Mouse (Mus musculus): ENCODE measurements at regions not wholly inside any gene's neighbourhood (a gene's known extent, or its start where the extent isn't known, plus 50 kb on each side); places are given as distances from the start of the nearest gene placed in this dataset.

DNA sequence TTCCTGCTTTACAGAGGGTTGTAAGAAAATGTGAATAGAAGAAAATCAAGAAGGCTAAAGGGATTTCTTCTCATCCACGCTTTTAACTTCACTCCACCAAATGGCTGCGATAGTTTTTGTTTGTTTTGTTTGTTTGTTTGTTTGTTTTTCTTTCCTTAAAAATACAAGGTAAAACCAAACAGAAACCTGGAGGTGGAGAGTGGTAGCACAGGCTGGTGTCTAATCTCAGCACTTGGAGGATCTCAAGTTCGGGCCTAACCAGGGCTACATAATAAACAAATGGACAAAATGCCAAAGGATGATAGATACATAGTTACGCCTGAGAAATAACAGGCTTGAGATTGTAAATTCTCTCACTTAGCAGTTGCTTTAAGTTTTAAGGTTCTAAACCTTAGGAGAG, 50.8 kb upstream of the Mboat1 start:
- ChIA-PET CTCF (interaction anchor here (0.6 to 2.0 kb wide), 14 partner anchors 9 to 228 kb away, joined by 3 to 12 read pairs (median 4); no protein-coding TSS in a partner anchor), POLR2A (interaction anchor here in 2 of 4 experiments (0.8 to 1.8 kb wide), 4 partner anchors 15 to 162 kb away, joined by 3 to 5 read pairs (median 3); partner anchors contain the start of gene E2f3 (in 1 of the 2))

DNA sequence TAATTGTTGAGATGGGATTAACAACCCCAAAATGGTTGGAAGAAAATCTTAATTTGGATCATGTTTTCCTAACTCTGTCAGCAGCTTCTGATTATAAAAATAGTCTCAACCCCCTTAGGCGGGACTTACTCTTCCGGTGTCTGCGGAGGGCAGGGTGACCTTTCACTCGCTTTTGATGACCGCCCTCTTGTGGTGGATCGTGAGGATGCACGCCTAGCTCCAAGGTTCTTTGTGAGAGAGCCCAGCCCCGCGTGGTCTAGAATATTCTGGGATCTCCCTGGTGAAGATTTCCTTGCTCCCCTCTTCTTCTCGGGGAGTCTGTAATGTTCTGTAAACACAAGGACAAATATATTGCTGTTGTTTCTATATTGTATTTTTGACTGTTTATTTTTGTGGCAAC, 51.3 kb upstream of the Mboat1 start:
- POLR2A ChIA-PET, result interaction anchor here in 3 of 4 experiments (0.8 to 1.8 kb wide), 7 partner anchors 16 to 161 kb away, joined by 3 to 5 read pairs (median 3); partner anchors contain the start of gene E2f3 (in 3 of the 3)
- CTCF ChIA-PET, result interaction anchor here (0.6 to 2.0 kb wide), 20 partner anchors 8 to 468 kb away, joined by 3 to 12 read pairs (median 4); partner anchors contain the start of gene Mboat1 (in 1 of the 4)

DNA sequence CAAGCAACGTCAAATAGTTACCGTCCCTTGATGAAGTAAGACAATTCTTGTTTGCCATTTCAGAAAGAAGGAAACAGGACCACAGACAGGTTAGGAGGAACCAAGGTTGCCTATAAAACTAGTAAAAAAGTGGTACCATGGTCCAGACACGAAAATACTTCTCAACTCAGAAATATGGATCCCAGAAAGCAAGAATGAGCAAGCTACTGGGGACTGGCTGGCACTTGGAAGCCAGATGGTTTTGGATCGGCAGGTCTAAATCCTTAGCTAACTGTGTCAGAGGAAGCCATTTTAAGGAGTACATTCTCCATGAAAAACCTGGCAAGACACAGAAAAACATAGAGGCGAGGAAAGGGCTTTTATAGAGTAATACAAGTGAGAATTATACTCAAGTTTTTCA, 51.9 kb upstream of the Mboat1 start:
- CTCF ChIA-PET, result interaction anchor here (0.5 to 2.0 kb wide), 21 partner anchors 8 to 469 kb away, joined by 3 to 12 read pairs (median 4); partner anchors contain the start of gene Mboat1 (in 1 of the 4)

DNA sequence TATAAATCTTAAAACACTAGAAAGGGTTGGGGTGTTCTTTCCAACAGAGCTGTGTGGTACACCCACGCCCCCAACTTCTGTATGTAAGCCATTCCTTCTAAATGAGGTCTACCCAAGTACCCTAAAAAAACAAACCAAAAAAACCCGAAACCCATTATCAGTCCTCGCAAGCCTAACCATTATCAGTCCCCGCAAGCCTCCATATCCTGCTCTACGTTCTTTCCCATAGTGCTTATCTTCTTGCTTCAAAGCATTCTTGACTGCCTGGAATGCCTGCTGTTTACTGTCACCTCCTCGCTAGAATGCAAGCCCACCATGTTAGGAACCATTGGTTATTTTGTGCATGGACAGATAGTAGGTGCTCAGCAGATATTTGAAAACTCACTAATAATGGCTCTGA, 52.3 kb upstream of the Mboat1 start:
- POLR2A ChIA-PET, result interaction anchor here in 2 of 4 experiments (1.1 to 1.3 kb wide), 2 partner anchors 97 to 98 kb away, joined by 3 read pairs; partner anchors contain the start of gene E2f3 (in 2 of the 2)
- CTCF ChIA-PET, result interaction anchor here (0.5 to 2.0 kb wide), 6 partner anchors 13 to 294 kb away, joined by 3 to 7 read pairs (median 4); no protein-coding TSS in a partner anchor

More for the DNA sequence above, 51.9 kb upstream of the Mboat1 start:
- POLR2A ChIA-PET, result interaction anchor here in 3 of 4 experiments (1.0 to 1.3 kb wide), 4 partner anchors 39 to 98 kb away, joined by 3 to 5 read pairs (median 3); partner anchors contain the start of gene E2f3 (in 3 of the 3)

DNA sequence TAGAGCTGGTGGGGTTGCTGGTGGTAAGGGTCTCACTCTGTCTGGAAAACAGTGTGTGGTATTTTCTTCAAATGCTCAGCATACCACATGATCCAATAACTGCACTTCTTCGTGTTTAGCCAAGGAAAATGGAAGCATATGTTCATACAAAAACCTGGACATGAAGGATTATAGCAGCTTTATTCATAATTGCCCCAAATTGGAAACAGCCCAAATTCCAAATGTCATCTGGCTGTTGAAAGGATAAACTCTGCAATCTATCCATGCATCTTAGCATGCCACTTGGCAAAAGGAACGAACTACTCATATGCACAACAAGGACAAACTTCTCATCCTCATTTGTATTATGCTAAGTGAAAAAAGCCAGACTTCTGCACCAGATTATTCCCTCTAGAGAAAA, 53.5 kb upstream of the Mboat1 start:
- POLR2A ChIA-PET, result no interaction called here
- CTCF ChIA-PET, result no interaction called here

DNA sequence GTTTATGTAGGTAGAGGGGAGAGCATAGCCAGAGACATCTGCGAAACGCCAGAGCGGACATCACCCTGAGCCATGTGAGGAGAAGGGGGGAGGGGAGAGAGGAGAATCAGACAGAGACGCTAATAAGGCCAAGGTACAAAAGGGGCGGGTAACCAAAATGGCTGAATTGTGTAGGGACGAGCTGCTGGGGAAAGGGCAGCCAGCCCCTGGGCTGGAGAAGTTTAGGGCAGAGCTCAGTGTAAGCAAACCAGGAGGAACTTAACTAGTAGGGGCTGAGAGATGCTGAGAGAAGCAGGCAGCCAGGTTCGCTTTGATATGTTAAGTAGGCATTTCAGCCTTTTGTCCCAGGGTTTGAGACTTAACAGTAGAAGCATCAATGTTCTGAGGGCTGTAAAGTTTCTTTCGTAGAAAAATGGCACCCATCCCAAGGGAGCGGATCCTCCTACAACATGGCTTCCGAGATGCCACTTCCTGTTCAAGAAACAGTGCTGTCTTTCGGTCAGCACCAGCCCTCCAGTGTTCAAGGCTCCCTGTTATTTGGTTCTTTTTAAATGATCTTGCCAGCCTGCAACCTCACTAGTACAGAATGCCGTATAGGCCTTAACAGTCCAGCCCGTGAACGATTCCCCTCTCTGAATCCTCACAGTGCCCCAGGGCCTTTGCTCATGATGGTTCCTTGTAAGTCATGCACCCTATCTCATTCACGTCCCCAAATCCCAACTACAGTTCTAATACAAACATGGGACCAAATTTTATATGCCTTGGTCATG, 55.4 kb upstream of the Mboat1 start:
- POLR2A ChIA-PET, result interaction anchor here (0.6 to 1.5 kb wide), 10 partner anchors 11 to 870 kb away, joined by 3 to 5 read pairs (median 3); no protein-coding TSS in a partner anchor

DNA sequence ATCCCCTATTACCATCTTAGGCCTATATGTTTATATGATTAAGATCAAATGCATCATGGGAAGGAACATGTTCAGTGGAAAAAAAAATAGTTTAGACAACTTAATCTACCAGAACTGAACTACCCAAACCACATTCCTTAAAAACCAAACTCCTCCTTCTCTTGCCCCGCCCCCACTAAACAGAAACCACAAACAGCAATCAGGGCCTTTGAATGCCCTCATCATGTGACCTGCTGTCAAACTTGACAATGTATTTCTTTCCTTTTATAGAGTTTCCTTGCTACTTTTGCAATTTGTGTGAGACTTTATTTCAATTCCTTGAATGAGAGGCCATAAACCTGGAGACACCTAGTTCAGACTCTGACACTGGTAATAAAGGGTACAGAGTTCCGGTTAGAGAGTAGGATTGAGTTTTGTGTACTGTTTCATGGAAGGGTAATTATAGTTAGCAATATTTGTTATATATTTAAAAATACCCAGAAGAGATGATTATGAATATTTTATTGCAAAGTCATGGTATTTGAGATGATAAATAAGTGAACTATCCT, 61.7 kb upstream of the Mboat1 start:
- CTCF ChIA-PET, result no interaction called here
- POLR2A ChIA-PET, result no interaction called here

More for the DNA sequence above, 55.4 kb upstream of the Mboat1 start:
- CTCF ChIA-PET, result interaction anchor here in 1 of 4 experiments (0.6 kb wide), 1 partner anchor 49 kb away, joined by 5 read pairs; no protein-coding TSS in a partner anchor

DNA sequence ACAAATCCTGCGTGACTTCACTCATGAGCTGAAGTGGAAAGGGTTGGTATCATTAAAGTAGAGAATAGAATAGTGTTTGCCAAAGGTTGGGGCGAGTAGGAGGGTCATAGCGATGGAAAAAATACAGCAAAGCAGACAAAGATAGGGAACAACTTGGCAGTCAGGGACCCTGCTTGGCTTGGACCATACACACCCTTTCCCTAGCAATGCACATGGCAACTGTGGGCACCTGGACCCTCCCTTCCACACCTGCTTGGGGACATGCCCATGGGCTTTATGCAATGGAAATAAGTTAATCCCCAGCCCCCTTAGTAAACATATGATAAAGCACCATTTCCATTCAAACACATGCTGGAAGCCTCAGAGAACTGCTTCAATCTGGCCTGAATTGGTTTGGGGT, 62.2 kb upstream of the Mboat1 start:
- POLR2A ChIA-PET, result no interaction called here
- CTCF ChIA-PET, result no interaction called here

DNA sequence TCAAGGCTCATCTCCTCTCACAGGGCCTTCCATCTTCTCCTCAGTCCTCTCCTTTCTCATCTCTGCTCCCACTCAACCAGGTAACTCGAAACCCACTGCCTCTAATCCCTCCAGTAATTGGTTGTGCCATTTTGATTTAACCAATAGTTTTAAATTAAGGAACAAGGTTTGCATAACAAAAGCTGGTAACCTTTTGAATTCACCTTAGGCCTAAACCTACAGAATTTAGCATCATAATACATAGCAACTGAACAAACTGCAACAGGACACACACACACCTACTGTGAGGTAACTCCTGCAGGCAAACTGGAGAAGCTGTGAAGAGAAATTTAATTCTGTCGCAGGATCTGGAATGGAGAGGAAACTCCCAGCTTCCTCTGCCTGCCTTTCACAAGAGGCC, 66.9 kb upstream of the Mboat1 start:
- CTCF ChIA-PET, result interaction anchor here in 1 of 4 experiments (0.6 kb wide), 1 partner anchor 81 kb away, joined by 3 read pairs; no protein-coding TSS in a partner anchor
- POLR2A ChIA-PET, result interaction anchor here in 3 of 4 experiments (0.6 to 2.1 kb wide), 18 partner anchors 10 to 859 kb away, joined by 3 to 12 read pairs (median 4); partner anchors contain the start of gene E2f3 (in 1 of the 3)

DNA sequence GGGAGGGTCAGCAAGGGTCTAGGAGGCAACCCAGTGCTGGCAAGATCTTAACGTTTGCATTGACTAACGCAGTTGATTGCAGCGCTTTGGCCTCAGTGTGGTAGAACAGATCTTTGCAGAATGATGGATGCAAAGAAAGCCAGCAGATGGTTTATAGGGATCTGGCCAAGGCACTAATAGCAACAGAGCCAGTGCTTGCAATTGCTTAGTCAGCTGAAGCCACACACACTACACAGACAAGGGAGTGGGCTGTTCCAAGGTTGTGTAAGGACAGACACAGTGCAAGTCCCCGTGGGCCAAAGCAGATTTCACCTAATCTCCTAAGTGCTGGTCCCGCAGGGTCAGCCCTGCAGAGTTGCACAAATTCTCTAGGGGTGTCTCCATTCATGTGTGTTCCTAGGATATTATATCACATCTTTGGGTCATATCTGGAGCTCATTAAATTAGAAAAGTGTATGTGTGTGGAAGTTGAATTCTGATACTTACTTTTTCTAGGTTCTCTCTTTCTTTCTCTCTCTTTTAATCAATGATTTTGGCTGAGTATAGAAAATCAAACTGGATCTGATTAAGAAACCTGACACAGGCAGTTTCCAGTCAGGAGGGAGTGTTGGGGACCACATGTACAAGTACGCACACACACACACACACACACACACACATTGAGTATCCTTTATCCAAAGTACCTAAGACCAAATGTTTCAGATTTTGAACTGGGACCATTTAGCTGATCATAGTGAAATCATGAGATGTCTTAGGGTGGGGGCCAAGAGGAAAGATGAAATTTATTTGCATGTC, 68.5 kb upstream of the Mboat1 start:
- POLR2A ChIA-PET, result interaction anchor here in 3 of 4 experiments (0.6 to 2.1 kb wide), 8 partner anchors 13 to 481 kb away, joined by 3 to 12 read pairs (median 4); no protein-coding TSS in a partner anchor

DNA sequence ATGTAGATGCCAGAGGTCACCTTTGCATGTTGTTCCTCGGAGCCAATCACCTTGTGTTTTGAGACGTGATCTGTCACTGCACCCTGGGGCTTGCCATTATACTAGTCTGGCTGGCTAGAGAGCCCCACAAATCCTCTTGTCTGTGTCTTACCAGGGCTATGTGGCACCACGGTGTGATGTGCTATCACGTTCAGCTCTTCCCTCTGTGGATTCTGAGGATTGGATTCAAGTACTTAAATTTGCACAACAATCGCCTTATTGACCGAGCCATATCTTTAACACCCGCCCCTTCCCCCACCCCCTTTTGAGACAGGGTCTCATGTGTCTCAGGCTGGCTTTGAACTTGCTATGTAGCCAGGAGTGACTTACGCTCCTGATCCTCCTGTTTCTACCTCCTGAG, 70.8 kb upstream of the Mboat1 start:
- POLR2A ChIA-PET, result interaction anchor here in 3 of 4 experiments (0.6 to 1.0 kb wide), 3 partner anchors 14 to 78 kb away, joined by 3 to 4 read pairs (median 3); no protein-coding TSS in a partner anchor
- CTCF ChIA-PET, result interaction anchor here in 1 of 4 experiments (1.0 kb wide), 1 partner anchor 20 kb away, joined by 3 read pairs; no protein-coding TSS in a partner anchor

More for the DNA sequence above, 68.5 kb upstream of the Mboat1 start:
- CTCF ChIA-PET, result no interaction called here

DNA sequence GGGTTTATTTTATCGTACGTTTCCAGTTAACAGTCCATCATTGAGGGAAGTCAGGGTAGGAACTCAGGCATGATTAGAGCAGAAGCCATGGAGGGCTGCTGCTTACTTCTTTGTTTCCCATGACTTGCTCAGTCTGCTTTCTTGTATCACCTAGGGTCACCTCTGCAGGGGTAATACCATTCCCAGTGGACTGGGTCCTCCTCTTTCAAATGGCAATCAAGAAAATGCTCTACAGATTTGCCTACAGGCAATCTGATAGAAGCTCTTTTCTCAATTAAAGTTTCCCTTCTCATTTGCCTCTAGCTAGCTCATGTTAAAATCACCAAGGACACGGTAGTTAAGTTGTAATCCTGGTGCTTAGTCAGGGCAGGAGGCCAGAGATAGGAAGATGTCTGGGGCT, 72.5 kb upstream of the Mboat1 start:
- CTCF ChIA-PET, result interaction anchor here in 1 of 4 experiments (0.5 kb wide), 1 partner anchor 9 kb away, joined by 5 read pairs; no protein-coding TSS in a partner anchor
- POLR2A ChIA-PET, result interaction anchor here in 1 of 4 experiments (1.0 kb wide), 1 partner anchor 11 kb away, joined by 3 read pairs; no protein-coding TSS in a partner anchor

DNA sequence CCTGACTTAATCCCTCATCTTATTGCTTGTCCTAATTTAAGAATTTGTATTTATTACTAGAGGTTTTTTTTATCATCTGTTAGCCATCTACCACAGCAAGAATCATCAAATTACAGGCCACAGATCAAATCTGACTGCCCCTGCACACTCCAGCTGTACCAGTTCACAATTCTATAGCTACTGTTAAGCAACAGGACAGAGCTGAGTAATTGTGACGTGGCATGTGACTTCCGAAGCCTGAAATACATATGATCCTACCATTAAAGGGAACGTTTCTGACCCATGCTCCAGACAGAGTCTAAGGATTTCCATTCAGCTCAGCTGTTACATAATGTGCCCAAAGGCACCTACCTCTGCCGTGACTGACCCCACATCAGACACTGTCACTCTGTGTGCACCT, 74.0 kb upstream of the Mboat1 start:
- ChIA-PET POLR2A (interaction anchor here in 1 of 4 experiments (0.7 kb wide), 1 partner anchor 116 kb away, joined by 3 read pairs; no protein-coding TSS in a partner anchor), CTCF (no interaction called here)

DNA sequence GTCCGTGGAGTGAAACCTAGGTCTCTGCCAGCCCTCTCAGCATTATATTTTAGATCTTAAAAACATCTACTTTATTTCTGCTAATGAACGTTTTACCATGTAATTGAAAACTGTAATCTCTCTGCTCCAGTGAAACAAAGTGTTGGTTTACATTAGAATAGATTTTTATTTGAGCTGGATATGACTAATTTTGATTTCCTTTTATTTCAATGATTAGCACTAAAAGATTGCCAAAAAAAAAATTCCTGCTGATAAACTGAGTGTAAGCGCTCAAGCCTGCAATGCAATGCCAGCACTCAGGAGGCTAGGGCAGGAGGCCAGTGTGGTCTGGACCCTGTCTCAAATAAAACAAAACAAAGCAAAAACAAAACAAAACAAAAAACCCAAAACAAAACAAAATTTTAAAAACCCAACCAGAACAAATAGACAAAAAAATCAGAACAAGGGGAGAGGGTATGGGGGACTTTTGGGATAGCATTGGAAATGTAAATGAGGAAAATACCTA, 69.3 kb upstream of the E2f3 start:
- POLR2A ChIA-PET, result no interaction called here
- CTCF ChIA-PET, result interaction anchor here in 1 of 4 experiments (0.7 kb wide), 1 partner anchor 8 kb away, joined by 5 read pairs; no protein-coding TSS in a partner anchor

DNA sequence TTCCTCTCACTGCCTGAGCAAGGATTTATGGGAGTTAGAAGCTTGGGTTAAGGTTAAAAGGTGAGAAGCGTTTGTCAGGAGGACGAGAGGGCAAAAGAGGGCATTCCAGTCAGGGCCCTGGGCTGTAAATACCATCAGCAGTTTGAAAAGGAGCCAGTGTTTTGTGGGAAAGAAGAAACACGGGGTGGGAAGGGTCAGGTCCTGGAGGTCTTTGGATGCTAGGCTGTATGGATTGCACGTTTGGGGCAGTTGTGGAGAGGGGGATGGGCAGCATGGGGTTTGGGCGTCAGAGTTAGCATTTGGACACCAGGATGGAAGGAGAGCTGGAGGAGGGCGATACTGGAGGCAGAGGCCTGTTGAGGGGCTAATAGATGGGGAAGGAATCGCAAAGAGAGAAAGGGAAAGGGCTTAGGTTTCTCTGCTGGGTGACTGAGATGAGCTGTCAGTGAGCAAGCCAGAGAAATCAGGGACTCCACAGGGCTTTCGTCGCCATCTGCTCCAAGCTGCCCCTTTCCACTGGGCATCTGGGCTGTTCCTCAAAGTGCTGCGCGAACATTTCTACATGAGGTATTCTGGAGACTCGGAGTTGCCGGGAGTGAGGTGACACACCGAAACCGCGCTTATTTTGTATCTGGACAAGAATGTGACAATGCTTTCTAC, 66.2 kb upstream of the E2f3 start:
- ChIA-PET CTCF (interaction anchor here in 2 of 4 experiments (0.8 to 1.1 kb wide), 2 partner anchors 27 to 44 kb away, joined by 3 to 4 read pairs; no protein-coding TSS in a partner anchor), POLR2A (interaction anchor here in 2 of 4 experiments (0.5 to 1.6 kb wide), 8 partner anchors 8 to 1483 kb away, joined by 3 to 7 read pairs (median 3); no protein-coding TSS in a partner anchor)

DNA sequence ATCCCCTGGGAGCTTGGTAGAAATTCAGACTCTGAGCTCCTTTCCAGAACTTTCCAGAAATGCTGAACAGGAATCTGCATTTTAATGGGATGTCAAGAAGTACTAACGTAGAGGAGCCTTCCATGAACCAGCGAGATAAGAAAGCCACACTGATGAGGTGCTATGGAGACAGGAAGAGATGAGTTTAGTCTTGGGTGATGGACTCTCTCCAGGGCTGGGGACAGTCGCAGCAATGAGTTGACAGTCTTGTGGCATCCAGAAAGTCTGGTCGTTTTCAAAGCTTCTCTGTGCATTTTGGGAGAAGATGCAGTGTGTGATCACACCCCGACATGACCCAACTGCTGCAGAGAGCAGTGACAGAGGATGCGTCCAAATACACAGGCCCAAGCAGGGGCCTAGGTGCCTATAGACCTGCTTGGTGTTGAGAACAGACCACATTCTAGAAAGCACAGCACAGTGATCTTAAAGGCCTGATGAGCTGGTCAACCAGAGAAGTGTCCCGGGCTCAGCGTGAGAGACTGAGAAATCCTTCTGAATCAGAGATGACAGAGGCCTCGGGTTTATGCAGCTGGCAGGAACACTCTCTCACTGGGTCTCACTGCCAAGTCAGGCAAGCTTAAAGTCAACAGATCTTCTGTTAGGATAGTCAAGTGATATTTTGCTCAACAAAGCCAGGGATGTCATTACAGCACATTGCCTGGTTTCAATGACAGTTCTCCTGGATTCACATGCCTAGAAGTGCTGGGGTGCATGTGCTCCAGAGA, 65.1 kb upstream of the E2f3 start:
- CTCF ChIA-PET, result interaction anchor here in 1 of 4 experiments (0.6 kb wide), 1 partner anchor 45 kb away, joined by 3 read pairs; no protein-coding TSS in a partner anchor
- POLR2A ChIA-PET, result interaction anchor here in 2 of 4 experiments (0.6 to 1.4 kb wide), 4 partner anchors 14 to 1352 kb away, joined by 3 read pairs; no protein-coding TSS in a partner anchor

All from embryonic stem cell, embryonic (primary cell).